Mouse (Mus musculus): ENCODE data around the gene Slit3. TPM values are rescaled to one million over a fixed set of nuclear protein-coding genes. Genes with fewer than 3 reads are reported as not detected.

The Slit3 gene
- polyA plus RNA-seq, 1 experiment = 6.6 TPM

DNA sequence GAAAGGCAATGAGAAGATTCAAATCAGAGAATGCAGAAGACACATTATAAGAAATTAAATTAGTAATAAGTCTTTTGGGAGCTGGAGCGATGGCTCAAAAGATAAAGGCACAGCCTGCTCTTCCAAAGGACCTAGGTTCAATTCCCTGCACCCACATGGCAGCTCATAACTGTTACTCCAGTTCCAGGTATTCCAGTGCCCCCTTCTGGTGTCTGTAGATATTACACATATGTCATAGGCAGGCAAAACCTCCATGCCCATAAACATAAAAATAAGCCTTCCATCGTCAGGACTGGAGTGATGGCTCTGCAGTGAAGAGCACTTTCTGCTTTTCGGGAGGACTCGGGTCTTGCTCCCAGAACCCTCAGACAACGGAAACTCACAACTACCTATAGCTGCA is 583.9 kb downstream of the Slit3 start:
- no peak overlapping the region for H3K27ac ChIP-seq (ENCODE audit: insufficient read depth, low read depth, low read length)
- no peaks in the 10 kb centered on the region for H3K36me3 ChIP-seq (ENCODE audit: control insufficient read depth, insufficient read depth, low read length)
- H3K4me3 ChIP-seq (ENCODE audit: low read depth, low read length) = no peak overlapping the region
- no peaks in the 10 kb centered on the region for H3K4me1 ChIP-seq (ENCODE audit: control insufficient read depth, insufficient read depth, insufficient read length, low read length)
- TF ChIP-seq POLR2A (IDR thresholded peaks at IDR 0.05; ENCODE audit: low read depth, low read length) = no peak
- no peak for TF ChIP-seq CTCF (IDR thresholded peaks at IDR 0.05; ENCODE audit: extremely low read depth, insufficient read length, insufficient replicate concordance, low read depth, low read length)
- H3K27me3 ChIP-seq (ENCODE audit: control insufficient read depth, insufficient read depth, low read length) = no peaks in the 10 kb centered on the region
- WGBS = 94% methylated on average over 5 of the region's 5 CpGs

DNA sequence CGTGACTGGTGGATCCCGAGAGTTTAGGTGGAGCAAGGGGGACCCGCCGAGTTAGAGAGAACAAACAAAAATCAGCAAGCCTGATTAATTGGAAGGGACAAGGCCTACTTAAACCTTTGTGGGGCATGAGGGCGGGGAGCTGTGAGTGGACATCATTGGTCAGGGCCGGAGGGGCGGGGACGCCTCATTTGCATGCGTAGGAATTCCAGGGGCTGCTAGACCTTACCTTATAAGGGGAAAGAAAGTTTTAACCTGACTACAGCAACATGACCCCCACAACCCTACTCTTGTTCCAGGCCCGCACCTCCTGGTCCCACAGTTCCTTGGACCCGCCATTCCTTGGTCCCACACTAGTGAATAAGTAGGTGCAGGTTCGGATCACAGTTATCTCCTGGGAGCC is 586.4 kb downstream of the Slit3 start:
- H3K27me3 ChIP-seq (ENCODE audit: control insufficient read depth, insufficient read depth, low read length) = no peaks in the 10 kb centered on the region
- WGBS = 91% methylated on average over 12 of the region's 12 CpGs
- TF ChIP-seq POLR2A (IDR thresholded peaks at IDR 0.05; ENCODE audit: low read depth, low read length) = no peak
- TF ChIP-seq CTCF (IDR thresholded peaks at IDR 0.05; ENCODE audit: extremely low read depth, insufficient read length, insufficient replicate concordance, low read depth, low read length) = no peak

DNA sequence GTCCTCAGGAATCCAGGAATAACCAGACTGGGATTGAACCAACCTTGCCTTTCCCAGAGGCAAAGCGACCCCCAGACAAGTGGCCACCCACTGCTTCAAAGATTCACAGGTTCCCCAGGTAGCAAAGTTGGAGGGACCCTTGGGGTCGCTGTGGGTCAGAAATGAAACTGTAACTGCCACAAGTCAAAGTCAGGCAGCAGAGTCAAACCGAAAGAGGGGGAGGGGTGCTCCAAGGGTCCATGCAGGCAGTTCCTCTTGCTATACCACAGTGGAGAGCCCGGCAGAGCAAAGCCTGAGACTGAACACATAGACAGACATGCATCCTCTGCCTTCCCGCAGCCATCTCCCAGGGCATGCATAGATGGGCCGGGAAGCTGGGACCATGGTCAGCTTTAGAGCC is 590.3 kb downstream of the Slit3 start:
- Histone ChIP-seq H3K4me3 (ENCODE audit: low read depth, low read length) (no peak overlapping the region), H3K27me3 (ENCODE audit: control insufficient read depth, insufficient read depth, low read length) (no peaks in the 10 kb centered on the region), H3K36me3 (ENCODE audit: control insufficient read depth, insufficient read depth, low read length) (no peaks in the 10 kb centered on the region), H3K27ac (ENCODE audit: insufficient read depth, low read depth, low read length) (no peak overlapping the region), H3K4me1 (ENCODE audit: control insufficient read depth, insufficient read depth, insufficient read length, low read length) (no peaks in the 10 kb centered on the region)
- TF ChIP-seq CTCF (IDR thresholded peaks at IDR 0.05; ENCODE audit: extremely low read depth, insufficient read length, insufficient replicate concordance, low read depth, low read length) (no peak), POLR2A (IDR thresholded peaks at IDR 0.05; ENCODE audit: low read depth, low read length) (no peak)
- WGBS = 83% methylated on average over 6 of the region's 6 CpGs

More for the DNA sequence above, 586.4 kb downstream of the Slit3 start:
- no peak overlapping the region for H3K4me3 ChIP-seq (ENCODE audit: low read depth, low read length)
- H3K36me3 ChIP-seq (ENCODE audit: control insufficient read depth, insufficient read depth, low read length) = no peaks in the 10 kb centered on the region
- H3K27ac ChIP-seq (ENCODE audit: insufficient read depth, low read depth, low read length) = no peak overlapping the region
- H3K4me1 ChIP-seq (ENCODE audit: control insufficient read depth, insufficient read depth, insufficient read length, low read length) = no peaks in the 10 kb centered on the region

GRCm38 (mm10) chr11:35718881-35719280 is 597.9 kb downstream of the Slit3 start:
- Histone ChIP-seq H3K36me3 (ENCODE audit: control insufficient read depth, insufficient read depth, low read length) (no peaks in the 10 kb centered on the region), H3K4me3 (ENCODE audit: low read depth, low read length) (no peak overlapping the region), H3K27me3 (ENCODE audit: control insufficient read depth, insufficient read depth, low read length) (no peaks in the 10 kb centered on the region), H3K4me1 (ENCODE audit: control insufficient read depth, insufficient read depth, insufficient read length, low read length) (no peaks in the 10 kb centered on the region), H3K27ac (ENCODE audit: insufficient read depth, low read depth, low read length) (no peak overlapping the region)
- TF ChIP-seq CTCF (IDR thresholded peaks at IDR 0.05; ENCODE audit: extremely low read depth, insufficient read length, insufficient replicate concordance, low read depth, low read length) (no peak), POLR2A (IDR thresholded peaks at IDR 0.05; ENCODE audit: low read depth, low read length) (no peak)
- 62% methylated on average over 1 of the region's 1 CpGs for WGBS

DNA sequence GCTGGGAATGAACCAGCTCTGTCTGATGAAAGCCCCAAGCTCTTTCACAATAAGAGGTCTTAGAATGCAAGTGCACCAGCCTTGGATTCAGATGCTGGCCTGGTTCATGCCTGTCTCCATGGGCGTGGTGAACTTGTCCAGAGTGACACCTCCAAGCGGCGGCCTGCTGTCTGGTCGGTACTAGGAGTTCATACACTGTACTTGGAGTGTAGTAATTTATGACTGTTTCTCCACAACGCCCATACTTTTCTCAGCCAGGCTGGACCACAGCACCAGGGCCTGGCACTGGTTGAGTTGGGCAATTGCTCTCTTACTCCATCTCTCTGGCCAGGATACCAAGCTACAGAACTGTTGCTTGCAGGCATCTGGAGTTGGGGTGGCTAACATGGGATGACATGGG is 602.9 kb downstream of the Slit3 start:
- Histone ChIP-seq H3K4me1 (ENCODE audit: control insufficient read depth, insufficient read depth, insufficient read length, low read length) (no peaks in the 10 kb centered on the region), H3K27me3 (ENCODE audit: control insufficient read depth, insufficient read depth, low read length) (no peaks in the 10 kb centered on the region), H3K4me3 (ENCODE audit: low read depth, low read length) (no peak overlapping the region), H3K27ac (ENCODE audit: insufficient read depth, low read depth, low read length) (no peak overlapping the region), H3K36me3 (ENCODE audit: control insufficient read depth, insufficient read depth, low read length) (no peaks in the 10 kb centered on the region)
- no peak for TF ChIP-seq POLR2A (IDR thresholded peaks at IDR 0.05; ENCODE audit: low read depth, low read length)
- TF ChIP-seq CTCF (IDR thresholded peaks at IDR 0.05; ENCODE audit: extremely low read depth, insufficient read length, insufficient replicate concordance, low read depth, low read length) = no peak
- WGBS = 77% methylated on average over 5 of the region's 5 CpGs

DNA sequence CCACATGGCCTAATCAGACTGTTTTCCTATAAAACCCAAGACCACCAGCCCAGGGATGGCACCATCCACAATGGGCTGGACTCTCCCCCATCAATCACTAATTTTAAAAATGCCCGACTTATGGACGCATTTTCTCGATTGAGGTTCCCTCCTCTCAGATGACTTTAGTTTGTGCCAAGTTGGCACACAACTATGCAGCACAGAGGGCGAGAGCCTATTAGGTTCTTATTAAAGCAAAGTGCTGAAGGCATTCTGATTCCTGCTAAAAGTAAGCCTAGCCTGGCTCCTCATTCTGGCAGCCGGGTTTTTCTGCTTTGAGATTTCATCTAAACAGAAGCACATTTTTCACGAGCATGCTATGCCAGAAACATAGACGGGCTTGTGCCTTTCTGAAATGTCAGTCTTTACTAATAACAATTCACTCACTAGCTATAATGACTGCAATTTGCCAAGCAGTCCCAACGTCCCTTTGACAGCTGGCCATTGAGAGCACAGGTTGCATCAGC is 605.4 kb downstream of the Slit3 start:
- Histone ChIP-seq H3K4me1 (ENCODE audit: control insufficient read depth, insufficient read depth, insufficient read length, low read length) (no peaks in the 10 kb centered on the region), H3K36me3 (ENCODE audit: control insufficient read depth, insufficient read depth, low read length) (no peaks in the 10 kb centered on the region), H3K4me3 (ENCODE audit: low read depth, low read length) (no peak overlapping the region), H3K27ac (ENCODE audit: insufficient read depth, low read depth, low read length) (no peak overlapping the region), H3K27me3 (ENCODE audit: control insufficient read depth, insufficient read depth, low read length) (no peaks in the 10 kb centered on the region)
- TF ChIP-seq CTCF (IDR thresholded peaks at IDR 0.05; ENCODE audit: extremely low read depth, insufficient read length, insufficient replicate concordance, low read depth, low read length) (no peak), POLR2A (IDR thresholded peaks at IDR 0.05; ENCODE audit: low read depth, low read length) (no peak)
- 75% methylated on average over 8 of the region's 8 CpGs for WGBS

GRCm38 (mm10) chr11:35728200-35728599 is 607.2 kb downstream of the Slit3 start:
- Histone ChIP-seq H3K27ac (ENCODE audit: insufficient read depth, low read depth, low read length) (no peak overlapping the region), H3K4me3 (ENCODE audit: low read depth, low read length) (no peak overlapping the region), H3K36me3 (ENCODE audit: control insufficient read depth, insufficient read depth, low read length) (no peaks in the 10 kb centered on the region), H3K27me3 (ENCODE audit: control insufficient read depth, insufficient read depth, low read length) (no peaks in the 10 kb centered on the region), H3K4me1 (ENCODE audit: control insufficient read depth, insufficient read depth, insufficient read length, low read length) (no peaks in the 10 kb centered on the region)
- WGBS = 96% methylated on average over 1 of the region's 1 CpGs
- no peak for TF ChIP-seq CTCF (IDR thresholded peaks at IDR 0.05; ENCODE audit: extremely low read depth, insufficient read length, insufficient replicate concordance, low read depth, low read length)
- TF ChIP-seq POLR2A (IDR thresholded peaks at IDR 0.05; ENCODE audit: low read depth, low read length) = no peak
